Mouse (Mus musculus) thymus, adult 2 months (tissue): ENCODE results near the gene Cisd3.
A peak's percentile ranks its signal among the peaks of the same experiment; 100 is the strongest.

Experiments
- CTCF ChIP-seq: fragments of 200-500 bp; IDR thresholded peaks from 2 replicates; pipeline ENCODE4 v1.5.1; 2012; ENCODE audit warnings: mild to moderate bottlenecking, control low read depth, low read length, moderate library complexity, borderline replicate concordance; ENCODE audit not compliant: control insufficient read depth, poor library complexity, insufficient read depth; ENCODE audit errors: extremely low read depth
- POLR2A ChIP-seq: fragments of 200-500 bp; IDR thresholded peaks from 2 replicates; pipeline ENCODE4 v1.6.1; 2012; ENCODE audit warnings: mild to moderate bottlenecking, low read length, control low read depth, moderate library complexity; ENCODE audit not compliant: control insufficient read depth, poor library complexity, insufficient read depth; ENCODE audit errors: extremely low read depth

DNA sequence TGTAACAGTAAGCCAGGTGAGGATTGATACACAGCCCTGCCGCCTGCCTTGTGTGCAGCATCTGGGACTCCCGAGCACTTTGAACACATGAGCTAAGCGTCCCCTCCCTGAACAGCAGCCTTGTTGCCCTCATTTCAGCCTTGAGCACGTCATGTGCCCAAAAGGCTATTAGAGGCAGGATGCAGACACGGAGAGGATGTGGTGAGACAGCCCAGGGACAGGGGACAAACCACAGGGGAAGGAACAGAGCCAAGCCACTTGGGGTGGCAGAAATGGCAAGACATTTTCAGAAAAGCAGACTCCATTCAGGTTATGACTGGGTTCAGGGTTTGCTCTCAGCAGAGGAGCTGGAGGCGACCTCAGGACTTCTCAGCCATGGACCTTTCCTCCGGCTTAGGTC is 42.7 kb downstream of the Cisd3 start:
- TF ChIP-seq CTCF (0 out of 2 replicates have a peak, but pooled peaks have one; percentile 19), POLR2A (no peak)
